Mouse (Mus musculus): ENCODE measurements around the gene Ppp3r1. TPM values are rescaled to one million over a fixed set of nuclear protein-coding genes. Genes with fewer than 3 reads are reported as not detected.

The Ppp3r1 gene
- polyA plus RNA-seq (2012): 28.6 and 43.0 TPM in 2 replicates

GRCm38 (mm10) chr11:17158858-17159737 is at the start of gene Ppp3r1:
TSS of gene Ppp3r1 (plus strand) at chr11:17159263.
- TF ChIP-seq GATA1 (IDR thresholded peaks at IDR 0.05; ENCODE audit: low read length): no peak

- TF ChIP-seq GATA1 (IDR thresholded peaks at IDR 0.05; ENCODE audit: low read length): no peak
These were observed 46.5 kb upstream of the Ppp3r1 start for GRCm38 (mm10) chr11:17112419-17113090.

GRCm38 (mm10) chr11:17126418-17126817 is 32.6 kb upstream of the Ppp3r1 start:
- TF ChIP-seq GATA1 (IDR thresholded peaks at IDR 0.05; ENCODE audit: low read length): no peak

- no peak for TF ChIP-seq GATA1 (IDR thresholded peaks at IDR 0.05; ENCODE audit: low read length)
These were observed 23.4 kb upstream of the Ppp3r1 start for GRCm38 (mm10) chr11:17135638-17136037.

GRCm38 (mm10) chr11:17138306-17139033 is 20.6 kb upstream of the Ppp3r1 start:
- no peak for TF ChIP-seq GATA1 (IDR thresholded peaks at IDR 0.05; ENCODE audit: low read length)

GRCm38 (mm10) chr11:17159738-17160241 is 727 bp downstream of the Ppp3r1 start:
- TF ChIP-seq GATA1 (IDR thresholded peaks at IDR 0.05; ENCODE audit: low read length): no peak

- TF ChIP-seq GATA1 (IDR thresholded peaks at IDR 0.05; ENCODE audit: low read length): no peak
These were observed 1.2 kb downstream of the Ppp3r1 start for GRCm38 (mm10) chr11:17160242-17160641.

- no peak for TF ChIP-seq GATA1 (IDR thresholded peaks at IDR 0.05; ENCODE audit: low read length)
These were observed 4.9 kb downstream of the Ppp3r1 start for GRCm38 (mm10) chr11:17163956-17164355.

- TF ChIP-seq GATA1 (IDR thresholded peaks at IDR 0.05; ENCODE audit: low read length): no peak
These were observed 7.6 kb downstream of the Ppp3r1 start for GRCm38 (mm10) chr11:17166627-17167026.

GRCm38 (mm10) chr11:17169262-17169661 is 10.2 kb downstream of the Ppp3r1 start:
- no peak for TF ChIP-seq GATA1 (IDR thresholded peaks at IDR 0.05; ENCODE audit: low read length)

GRCm38 (mm10) chr11:17170938-17171729 is 12.1 kb downstream of the Ppp3r1 start:
- no peak for TF ChIP-seq GATA1 (IDR thresholded peaks at IDR 0.05; ENCODE audit: low read length)

GRCm38 (mm10) chr11:17172300-17172699 is 13.2 kb downstream of the Ppp3r1 start:
- no peak for TF ChIP-seq GATA1 (IDR thresholded peaks at IDR 0.05; ENCODE audit: low read length)

GRCm38 (mm10) chr11:17176638-17177037 is 17.6 kb downstream of the Ppp3r1 start:
- no peak for TF ChIP-seq GATA1 (IDR thresholded peaks at IDR 0.05; ENCODE audit: low read length)

GRCm38 (mm10) chr11:17180753-17181152 is 21.7 kb downstream of the Ppp3r1 start:
- TF ChIP-seq GATA1 (IDR thresholded peaks at IDR 0.05; ENCODE audit: low read length): no peak

GRCm38 (mm10) chr11:17181807-17182206 is 22.7 kb downstream of the Ppp3r1 start, which contains the start of gene Wdr92:
TSS of gene Wdr92 (plus strand) at chr11:17182107.
- TF ChIP-seq GATA1 (IDR thresholded peaks at IDR 0.05; ENCODE audit: low read length): no peak
